Mouse (Mus musculus) heart, adult 2 months (tissue): Measurements from ENCODE around the gene Tgfbr2.

ENCODE experiments used
- CTCF ChIP-seq: fragments of 200-600 bp; IDR thresholded peaks from 2 replicates; pipeline ENCODE4 v1.8.1; 2022; ENCODE audit warnings: antibody characterized with exemption, mild to moderate bottlenecking, moderate library complexity
- EP300 ChIP-seq: fragments of 200-500 bp; IDR thresholded peaks from 2 replicates; pipeline ENCODE4 v1.6.1; 2011; ENCODE audit warnings: low read depth, low read length, control low read depth; ENCODE audit not compliant: insufficient read depth

DNA sequence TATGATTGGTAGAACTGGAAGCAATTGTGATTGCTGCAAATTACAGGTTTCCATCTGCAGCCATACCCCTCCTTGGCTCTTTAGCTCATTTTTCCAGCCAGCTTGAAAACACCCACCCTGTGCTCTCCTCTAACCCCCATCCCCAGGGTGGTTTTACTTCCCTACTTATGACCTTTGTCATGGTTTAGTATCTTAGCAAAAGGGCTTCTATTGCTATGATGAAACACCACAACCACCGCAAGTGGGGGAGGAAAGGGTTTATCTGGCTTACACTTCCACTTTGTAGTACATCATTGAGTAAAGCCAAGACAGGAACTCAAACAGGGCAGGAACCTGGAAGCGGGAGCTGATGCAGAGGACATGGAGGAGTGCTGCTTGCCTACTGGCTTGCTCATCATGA lies 97.7 kb downstream of the Tgfbr2 start:
- TF ChIP-seq CTCF = no peak
- no peak for TF ChIP-seq EP300
